Mouse (Mus musculus) G1E (cell line): ENCODE results near the gene Ntsr2.

Experiments
- CTCF ChIP-seq: IDR thresholded peaks from 2 replicates; pipeline ENCODE4 v1.5.1; 2012; ENCODE audit warnings: low read depth, low read length, inconsistent platforms, mixed read lengths
- GATA1 ChIP-seq: IDR thresholded peaks from 2 replicates; pipeline ENCODE4 v1.6.1; 2012; ENCODE audit warnings: borderline replicate concordance, low read length, inconsistent platforms, mixed read lengths
- POLR2AphosphoS5 ChIP-seq: IDR thresholded peaks from 2 replicates; pipeline ENCODE4 v1.6.1; 2012; ENCODE audit warnings: low read depth, low read length, inconsistent platforms; ENCODE audit not compliant: insufficient replicate concordance
- TAL1 ChIP-seq: conservative IDR thresholded peaks from 2 replicates; pipeline ENCODE4 v1.6.1; 2012; ENCODE audit warnings: low read depth, low read length, inconsistent platforms, mixed read lengths

DNA sequence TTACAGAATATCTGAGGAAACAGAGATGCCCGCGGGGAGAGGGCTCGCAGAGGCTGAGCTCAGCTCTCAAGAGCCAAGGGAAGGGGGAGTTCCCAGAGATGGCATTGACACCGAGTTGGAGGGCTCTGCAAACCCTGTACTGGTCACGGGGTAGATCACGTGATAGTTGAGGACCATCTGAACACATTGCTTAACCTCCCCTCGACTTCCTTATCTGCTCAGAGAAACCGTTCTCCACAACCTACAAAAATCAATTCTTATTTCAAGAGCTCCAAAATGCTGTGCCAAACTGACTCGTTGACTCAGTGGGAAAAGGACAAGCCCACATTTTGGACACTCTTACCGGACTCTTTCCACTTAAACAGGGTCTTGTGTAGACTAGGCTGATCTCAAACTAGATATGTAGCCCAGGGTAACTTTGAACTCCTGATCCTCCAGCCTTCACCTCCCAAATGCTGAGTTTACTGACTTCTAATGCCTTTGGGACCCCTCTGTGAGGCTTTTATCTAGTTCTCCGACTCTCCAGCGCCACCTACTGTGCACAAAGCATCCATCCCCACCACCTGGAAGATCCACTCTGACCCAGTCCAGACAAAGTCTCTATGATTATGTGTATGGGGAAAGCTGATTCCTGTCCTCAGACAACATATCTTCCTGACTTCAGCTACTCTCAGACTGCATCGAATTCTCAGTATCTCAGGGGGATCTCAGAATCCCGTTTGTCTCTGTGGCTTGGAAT, 18.9 kb upstream of the Ntsr2 start:
- TF ChIP-seq CTCF (peak; percentile 42; the same call in 1 of the 2 replicates), TAL1 (no peak), GATA1 (no peak), POLR2AphosphoS5 (no peak)
